In genomic region chr10:81600096-81600495, GRCm38 (mm10) we compare ENCODE assay signal across 9 mouse cellular contexts. TPM values are rescaled to one million over a fixed set of nuclear protein-coding genes. Genes with fewer than 3 reads are reported as not detected.
DNase-seq lines count a peak whose midpoint lies in the region; ATAC-seq and TF ChIP-seq lines count a peak whose summit lies in the region.
"Had no signal": no experiment of that assay in that cellular context is flagged by ENCODE, and none has a peak within 500 bp of the region (broad histone marks: within the 10 kb centered on the region; RNA-seq: fewer than 3 reads in every experiment).

No protein-coding gene starts in this region.

- no peak for TF ChIP-seq CTCF in heart, adult 2 months (IDR thresholded peaks at IDR 0.05)
- no peak for TF ChIP-seq CTCF in lung, embryonic 14.5 days (IDR thresholded peaks at IDR 0.05; ENCODE audit: low read depth)

- peaks cover 13% of the 10 kb centered on the region for H3K4me1 ChIP-seq in heart, adult 2 months (ENCODE audit: control insufficient read depth, insufficient read depth, low read length)
- peaks cover 21% of the 10 kb centered on the region for H3K4me1 ChIP-seq in lung, embryonic 14.5 days (ENCODE audit: insufficient read depth)
- H3K4me1 ChIP-seq in embryonic facial prominence, embryonic 12.5 days: peaks cover 61% of the 10 kb centered on the region
- H3K4me1 ChIP-seq in liver, embryonic 13.5 days (replicated peaks): peaks cover 92% of the 10 kb centered on the region

- H3K79me2 ChIP-seq in heart, adult 2 months (replicated peaks; ENCODE audit: control insufficient read depth, insufficient read depth, low read length): no peaks in the 10 kb centered on the region

- H3K9ac ChIP-seq in heart, adult 2 months (ENCODE audit: low read depth, low read length): no peak overlapping the region
- H3K9ac ChIP-seq in lung, embryonic 14.5 days: no peak overlapping the region
- H3K9ac ChIP-seq in embryonic facial prominence, embryonic 12.5 days: no peak overlapping the region
- no peak overlapping the region for H3K9ac ChIP-seq in liver, embryonic 13.5 days

- H3K9me3 ChIP-seq in lung, embryonic 14.5 days (ENCODE audit: low read depth, low read length): no peaks in the 10 kb centered on the region
- no peaks in the 10 kb centered on the region for H3K9me3 ChIP-seq in embryonic facial prominence, embryonic 12.5 days
- H3K9me3 ChIP-seq in liver, embryonic 13.5 days (replicated peaks): no peaks in the 10 kb centered on the region
- H3K9me3 ChIP-seq: megakaryocyte, embryonic 14.5 days had no signal

- TF ChIP-seq EP300 in heart, adult 2 months (IDR thresholded peaks at IDR 0.05; ENCODE audit: insufficient read depth, low read depth, low read length): no peak

- H3K4me2 ChIP-seq in lung, embryonic 14.5 days: peak overlapping the region; percentile 65; the same call in 1 of the 2 replicates
- H3K4me2 ChIP-seq in embryonic facial prominence, embryonic 12.5 days (replicated peaks): no peak overlapping the region
- peak overlapping the region; percentile 73 for H3K4me2 ChIP-seq in liver, embryonic 13.5 days

- no peak for TF ChIP-seq POLR2A in heart, adult 2 months (IDR thresholded peaks at IDR 0.05; ENCODE audit: insufficient read depth, low read depth, low read length)

- H3K4me3 ChIP-seq in heart, adult 2 months: no peak overlapping the region
- H3K4me3 ChIP-seq in lung, embryonic 14.5 days (ENCODE audit: low read depth, low read length): no peak overlapping the region
- H3K4me3 ChIP-seq in embryonic facial prominence, embryonic 12.5 days: no peak overlapping the region
- peak overlapping the region; percentile 42; the same call in 1 of the 2 replicates for H3K4me3 ChIP-seq in liver, embryonic 13.5 days (replicated peaks)

- peak overlapping the region; percentile 55; the same call in 1 of the 2 replicates for H3K27ac ChIP-seq in heart, adult 2 months
- no peak overlapping the region for H3K27ac ChIP-seq in lung, embryonic 14.5 days (ENCODE audit: low read depth)
- H3K27ac ChIP-seq in embryonic facial prominence, embryonic 12.5 days: peak overlapping the region; percentile 72
- peak overlapping the region; percentile 39 for H3K27ac ChIP-seq in liver, embryonic 13.5 days

- no peak for ATAC-seq in lung, embryonic 14.5 days (ENCODE audit: insufficient read depth)
- ATAC-seq in embryonic facial prominence, embryonic 12.5 days (ENCODE audit: insufficient number of reproducible peaks, insufficient read depth, low FRiP score, low TSS enrichment): no peak
- ATAC-seq in liver, embryonic 13.5 days (ENCODE audit: low read depth): no peak

- no peaks in the 10 kb centered on the region for H3K36me3 ChIP-seq in heart, adult 2 months (ENCODE audit: control insufficient read depth, insufficient read depth, low read length)
- no peaks in the 10 kb centered on the region for H3K36me3 ChIP-seq in lung, embryonic 14.5 days (ENCODE audit: insufficient read depth)
- no peaks in the 10 kb centered on the region for H3K36me3 ChIP-seq in embryonic facial prominence, embryonic 12.5 days
- no peaks in the 10 kb centered on the region for H3K36me3 ChIP-seq in liver, embryonic 13.5 days

- DNase-seq in heart, adult 2 months: no peak
- no peak for DNase-seq in heart, postnatal 14 days
- no peak for DNase-seq in lung, embryonic 14.5 days
- DNase-seq in lung, adult 18-20 months: no peak
- DNase-seq in liver, embryonic 13.5 days: no peak
- DNase-seq in urinary bladder, postnatal 36 days (ENCODE audit: low spot score in 2 of 2): no peak
- DNase-seq in layer of hippocampus, adult 8-10 months (ENCODE audit: low spot score in 2 of 2): no peak

- intact Hi-C loops in heart, adult 2 months (cut with DNase I): no loop called here
- intact Hi-C loops in heart, postnatal 14 days (cut with DNase I): loop anchor here (5.0 to 10.0 kb wide), 2 partner anchors 45 to 98 kb away; partner anchors contain the start of genes Aes and S1pr4

- WGBS in heart, adult 2 months: 53% methylated on average over 10 of the region's 10 CpGs
- WGBS in lung, embryonic 14.5 days: 59% methylated on average over 10 of the region's 10 CpGs
- WGBS in embryonic facial prominence, embryonic 12.5 days: 43% methylated on average over 10 of the region's 10 CpGs
- 30% methylated on average over 10 of the region's 10 CpGs for WGBS in liver, embryonic 13.5 days (ENCODE audit: insufficient replicate concordance)

- H3K27me3 ChIP-seq in heart, adult 2 months (ENCODE audit: control insufficient read depth, insufficient read depth, low read length): no peaks in the 10 kb centered on the region
- H3K27me3 ChIP-seq in lung, embryonic 14.5 days (ENCODE audit: insufficient read depth, low read length): peaks cover 2% of the 10 kb centered on the region; the same call in 1 of the 2 replicates
- H3K27me3 ChIP-seq in embryonic facial prominence, embryonic 12.5 days: 0 out of 2 replicates have a peak, but pooled peaks cover 4% of the 10 kb centered on the region
- peaks cover 44% of the 10 kb centered on the region for H3K27me3 ChIP-seq in liver, embryonic 13.5 days
- H3K27me3 ChIP-seq: megakaryocyte, embryonic 14.5 days had no signal

RNA-seq across cellular contexts. Expression of gene Tle6, which starts 0.8 kb away (rescaled TPM):
- 1 to 10 TPM; 5.1 to 7.7 TPM for total RNA-seq in heart, adult 2 months (2021)
- polyA plus RNA-seq in heart, adult 2 months (2012; rRNA removed): 19.0 and 20.1 TPM in 2 replicates
- 10 to 100 TPM in 1 of 2 experiments, 1 to 10 TPM in 1; 8.0 to 10.2 TPM for total RNA-seq in heart, postnatal 14 days (2021)
- polyA plus RNA-seq in lung, embryonic 14.5 days (2014; fragmentation: Nextera tagmentation; extraction: Ambion mirVana): 24.1 and 25.2 TPM in 2 replicates
- 14.4 and 16.2 TPM in 2 replicates for polyA plus RNA-seq in embryonic facial prominence, embryonic 12.5 days (2016; fragmentation: Nextera tagmentation; extraction: Ambion mirVana)
- 7.3 and 7.6 TPM in 2 replicates for polyA plus RNA-seq in liver, embryonic 13.5 days (2015; fragmentation: Nextera tagmentation; extraction: Ambion mirVana)
- total RNA-seq in layer of hippocampus, adult 8-10 months (2022): 1 to 10 TPM; 5.0 to 7.3 (median 5.9) TPM

RNA-seq across cellular contexts. Expression of gene BC025920, which starts 6.0 kb away (rescaled TPM):
- total RNA-seq in heart, adult 2 months (2021): 1 to 10 TPM; 2.5 to 3.7 TPM
- 1.9 and 2.5 TPM in 2 replicates for polyA plus RNA-seq in heart, adult 2 months (2012; rRNA removed)
- 1 to 10 TPM; 1.8 to 2.2 TPM for total RNA-seq in heart, postnatal 14 days (2021)
- polyA plus RNA-seq in lung, embryonic 14.5 days (2014; fragmentation: Nextera tagmentation; extraction: Ambion mirVana): 0.58 and 0.61 TPM in 2 replicates
- 1.6 and 1.7 TPM in 2 replicates for polyA plus RNA-seq in embryonic facial prominence, embryonic 12.5 days (2016; fragmentation: Nextera tagmentation; extraction: Ambion mirVana)
- polyA plus RNA-seq in liver, embryonic 13.5 days (2015; fragmentation: Nextera tagmentation; extraction: Ambion mirVana): 0.50 and 0.56 TPM in 2 replicates
- total RNA-seq in layer of hippocampus, adult 8-10 months (2022): 1 to 10 TPM; 3.3 to 3.9 (median 3.7) TPM

RNA-seq across cellular contexts. Expression of gene Tle2, which starts 25.7 kb away (rescaled TPM):
- 1 to 10 TPM; 6.8 to 7.4 TPM for total RNA-seq in heart, adult 2 months (2021)
- polyA plus RNA-seq in heart, adult 2 months (2012; rRNA removed): 40.9 and 43.8 TPM in 2 replicates
- 10 to 100 TPM in 1 of 2 experiments, 1 to 10 TPM in 1; 9.4 to 11.2 TPM for total RNA-seq in heart, postnatal 14 days (2021)
- 27.5 and 32.5 TPM in 2 replicates for polyA plus RNA-seq in lung, embryonic 14.5 days (2014; fragmentation: Nextera tagmentation; extraction: Ambion mirVana)
- polyA plus RNA-seq in embryonic facial prominence, embryonic 12.5 days (2016; fragmentation: Nextera tagmentation; extraction: Ambion mirVana): 59.2 and 71.1 TPM in 2 replicates
- 2.3 and 2.7 TPM in 2 replicates for polyA plus RNA-seq in liver, embryonic 13.5 days (2015; fragmentation: Nextera tagmentation; extraction: Ambion mirVana)
- total RNA-seq in layer of hippocampus, adult 8-10 months (2022): 10 to 100 TPM; 34.5 to 59.9 (median 38.5) TPM

RNA-seq across cellular contexts. Expression of gene Sirt6, which starts 27.5 kb away (rescaled TPM):
- 1 to 10 TPM; 7.0 to 7.9 TPM for total RNA-seq in heart, adult 2 months (2021)
- 11.5 and 15.4 TPM in 2 replicates for polyA plus RNA-seq in heart, adult 2 months (2012; rRNA removed)
- total RNA-seq in heart, postnatal 14 days (2021): 10 to 100 TPM; 10.7 to 11.0 TPM
- 35.8 and 39.3 TPM in 2 replicates for polyA plus RNA-seq in lung, embryonic 14.5 days (2014; fragmentation: Nextera tagmentation; extraction: Ambion mirVana)
- 55.1 and 55.5 TPM in 2 replicates for polyA plus RNA-seq in embryonic facial prominence, embryonic 12.5 days (2016; fragmentation: Nextera tagmentation; extraction: Ambion mirVana)
- polyA plus RNA-seq in liver, embryonic 13.5 days (2015; fragmentation: Nextera tagmentation; extraction: Ambion mirVana): 10.7 and 10.9 TPM in 2 replicates
- total RNA-seq in layer of hippocampus, adult 8-10 months (2022): 10 to 100 TPM; 27.0 to 34.2 (median 29.5) TPM

RNA-seq across cellular contexts. Expression of gene Ankrd24, which starts 28.2 kb away (rescaled TPM):
- total RNA-seq in heart, adult 2 months (2021): 1 to 10 TPM; 7.8 to 7.9 TPM
- 33.7 and 46.5 TPM in 2 replicates for polyA plus RNA-seq in heart, adult 2 months (2012; rRNA removed)
- 10 to 100 TPM in 1 of 2 experiments, 1 to 10 TPM in 1; 9.4 to 10.9 TPM for total RNA-seq in heart, postnatal 14 days (2021)
- polyA plus RNA-seq in lung, embryonic 14.5 days (2014; fragmentation: Nextera tagmentation; extraction: Ambion mirVana): 6.1 and 7.3 TPM in 2 replicates
- 12.2 and 13.5 TPM in 2 replicates for polyA plus RNA-seq in embryonic facial prominence, embryonic 12.5 days (2016; fragmentation: Nextera tagmentation; extraction: Ambion mirVana)
- polyA plus RNA-seq in liver, embryonic 13.5 days (2015; fragmentation: Nextera tagmentation; extraction: Ambion mirVana): 1.9 and 2.2 TPM in 2 replicates
- 10 to 100 TPM; 33.6 to 46.4 (median 40.3) TPM for total RNA-seq in layer of hippocampus, adult 8-10 months (2022)
